Mouse (Mus musculus): ENCODE measurements at regions not wholly inside any gene's neighbourhood (a gene's known extent, or its start where the extent isn't known, plus 50 kb on each side); places are given as distances from the start of the nearest gene placed in this dataset.

- no peak for DNase-seq
Measured at GRCm38 (mm10) chr14:45714311-45714710, 56.4 kb upstream of the Ddhd1 start.

- DNase-seq, result no peak
Measured at GRCm38 (mm10) chr14:45714786-45715185, 56.8 kb upstream of the Ddhd1 start.

- no peak for DNase-seq
Measured at GRCm38 (mm10) chr14:45716100-45716499, 58.2 kb upstream of the Ddhd1 start.

- no peak for DNase-seq
Measured at GRCm38 (mm10) chr14:45722887-45723286, 64.9 kb upstream of the Ddhd1 start.

GRCm38 (mm10) chr14:45724341-45724740, 66.4 kb upstream of the Ddhd1 start:
- no peak for DNase-seq

- no peak for DNase-seq
Measured at GRCm38 (mm10) chr14:45734530-45735410, 76.8 kb upstream of the Ddhd1 start.

- no peak for DNase-seq
Measured at GRCm38 (mm10) chr14:45737966-45738365, 80.0 kb upstream of the Ddhd1 start.

- DNase-seq, result peak; percentile 44
Measured at GRCm38 (mm10) chr14:45739638-45740037, 81.7 kb upstream of the Ddhd1 start.

GRCm38 (mm10) chr14:45740662-45741061, 82.7 kb upstream of the Ddhd1 start:
- peak; percentile 10 for DNase-seq

GRCm38 (mm10) chr14:45746176-45746575, 88.2 kb upstream of the Ddhd1 start:
- DNase-seq, result peak; percentile 12

GRCm38 (mm10) chr14:45757376-45757775, 99.4 kb upstream of the Ddhd1 start:
- no peak for DNase-seq

GRCm38 (mm10) chr14:45760890-45761680, 103.1 kb upstream of the Ddhd1 start:
- DNase-seq, result no peak

GRCm38 (mm10) chr14:45764231-45764630, 106.3 kb upstream of the Ddhd1 start:
- DNase-seq, result no peak

- DNase-seq, result no peak
Measured at GRCm38 (mm10) chr14:45766582-45766981, 108.6 kb upstream of the Ddhd1 start.

- DNase-seq, result peak; percentile 80
Measured at GRCm38 (mm10) chr14:45772665-45773277, 114.8 kb upstream of the Ddhd1 start.

- no peak for DNase-seq
Measured at GRCm38 (mm10) chr14:45773326-45773725, 115.4 kb upstream of the Ddhd1 start.

GRCm38 (mm10) chr14:45781850-45782249, 123.9 kb upstream of the Ddhd1 start:
- DNase-seq, result no peak

- no peak for DNase-seq
Measured at GRCm38 (mm10) chr14:45794980-45795379, 137.0 kb upstream of the Ddhd1 start.

GRCm38 (mm10) chr14:45796665-45797319, 138.8 kb upstream of the Ddhd1 start:
- peak; percentile 57 for DNase-seq

GRCm38 (mm10) chr14:45797320-45797696, 139.4 kb upstream of the Ddhd1 start:
- no peak for DNase-seq

- DNase-seq, result no peak
Measured at GRCm38 (mm10) chr14:45799286-45799685, 141.3 kb upstream of the Ddhd1 start.

GRCm38 (mm10) chr14:45805950-45806349, 148.0 kb upstream of the Ddhd1 start:
- no peak for DNase-seq

GRCm38 (mm10) chr14:45806726-45807280, 148.9 kb upstream of the Ddhd1 start:
- DNase-seq, result no peak
